Mouse (Mus musculus) stomach, embryonic 14.5 days (tissue): ENCODE measurements around the gene Gaa. TPM values are rescaled to one million over a fixed set of nuclear protein-coding genes. Genes with fewer than 3 reads are reported as not detected.
"Not testable (repeated sequence)": the region's sequence is repeated elsewhere in the genome, so short reads cannot be mapped to it uniquely, and the experiment has no call there.

Experiments used
- ATAC-seq: fragments of 200-750 bp; cut with Nextera tagmentation; 2 replicates; pipeline ENCODE4 v1.8.0; 2017; ENCODE audit warnings: low read depth, moderate TSS enrichment; ENCODE audit not compliant: insufficient number of reproducible peaks, insufficient read depth, low FRiP score
- H3K27ac ChIP-seq: fragments of 300-500 bp; sonication (generic); 2 replicates; pipeline ENCODE4 v1.5.1; 2014; ENCODE audit warnings: mild to moderate bottlenecking, low read length, moderate library complexity, mixed read lengths
- H3K27me3 ChIP-seq: fragments of 300-500 bp; sonication (generic); 2 replicates; pipeline ENCODE4 v1.6.1; 2014; ENCODE audit warnings: low read length, control low read depth, mixed read lengths; ENCODE audit not compliant: control insufficient read depth, insufficient read depth
- H3K36me3 ChIP-seq: fragments of 300-500 bp; sonication (generic); 2 replicates; pipeline ENCODE4 v1.6.1; 2014; ENCODE audit warnings: mild to moderate bottlenecking, control low read depth, low read length, moderate library complexity, mixed read lengths; ENCODE audit not compliant: control insufficient read depth, insufficient read depth
- H3K4me1 ChIP-seq: fragments of 300-500 bp; sonication (generic); 2 replicates; pipeline ENCODE4 v1.6.1; 2014; ENCODE audit warnings: low read length, control low read depth, mixed read lengths; ENCODE audit not compliant: control insufficient read depth, insufficient read depth
- H3K4me2 ChIP-seq: fragments of 300-500 bp; sonication (generic); replicated peaks from 2 replicates; pipeline ENCODE4 v1.6.1; 2014; ENCODE audit warnings: low read depth, low read length, control low read depth
- H3K4me3 ChIP-seq: fragments of 300-500 bp; sonication (generic); 2 replicates; pipeline ENCODE4 v1.5.1; 2014; ENCODE audit warnings: low read depth, low read length, control low read depth
- H3K9ac ChIP-seq: fragments of 300-500 bp; sonication (generic); replicated peaks from 2 replicates; pipeline ENCODE4 v1.6.1; 2014; ENCODE audit warnings: low read depth, mild to moderate bottlenecking, control low read depth, low read length, moderate library complexity, mixed read lengths
- H3K9me3 ChIP-seq: fragments of 300-500 bp; sonication (generic); 2 replicates; pipeline ENCODE4 v1.6.1; 2016; ENCODE audit warnings: low read depth, low read length, control low read depth; ENCODE audit not compliant: control insufficient read depth
- WGBS: fragments of 180-500 bp; shearing (Covaris S2); extraction: QIAGEN DNeasy Blood & Tissue Kit; methylation state at CpG from one replicate; pipeline ENCODE4 v1.1.7; 2014; 5-methylcytosine and 5-hydroxymethylcytosine counted together
- polyA plus RNA-seq: library from polyadenylated mRNA; unstranded; fragments of >200 nt; fragmentation: Nextera tagmentation; extraction: Ambion mirVana; gene quantifications from 2 replicates; pipeline ENCODE4 v1.2.1, GENCODE M21; 2014

Gene Gaa
- polyA plus RNA-seq, 1 experiment from 2014 or later: 50.3 TPM

- WGBS: 79% methylated on average over 12 of the region's 12 CpGs
- no peaks in the 10 kb centered on the region for H3K36me3 ChIP-seq
- no peaks in the 10 kb centered on the region for H3K27me3 ChIP-seq
- H3K4me2 ChIP-seq: peak overlapping the region; percentile 56; the same call in 1 of the 2 replicates
- peaks cover 7% of the 10 kb centered on the region; the same call in 1 of the 2 replicates for H3K4me1 ChIP-seq
- H3K9me3 ChIP-seq: no peaks in the 10 kb centered on the region
- H3K4me3 ChIP-seq: no peak overlapping the region
- H3K9ac ChIP-seq: no peak overlapping the region
- no peak for ATAC-seq
- H3K27ac ChIP-seq: no peak overlapping the region
Observed at GRCm38 (mm10) chr11:119239480-119239879, 28.2 kb upstream of the Gaa start.

- not testable (repeated sequence) for H3K27ac ChIP-seq, H3K4me1 ChIP-seq, H3K4me2 ChIP-seq, H3K36me3 ChIP-seq, H3K27me3 ChIP-seq, H3K9me3 ChIP-seq, H3K4me3 ChIP-seq, H3K9ac ChIP-seq, ATAC-seq
- 90% methylated on average over 6 of the region's 6 CpGs for WGBS
Observed at GRCm38 (mm10) chr11:119245543-119245942, 22.1 kb upstream of the Gaa start.

- no peaks in the 10 kb centered on the region for H3K9me3 ChIP-seq
- ATAC-seq: peak; percentile 62; the same call in 1 of the 2 replicates
- no peak overlapping the region for H3K9ac ChIP-seq
- WGBS: 25% methylated on average over 6 of the region's 6 CpGs
- no peaks in the 10 kb centered on the region for H3K27me3 ChIP-seq
- no peak overlapping the region for H3K4me3 ChIP-seq
- 0 out of 2 replicates have a peak, but pooled peaks cover 4% of the 10 kb centered on the region for H3K4me1 ChIP-seq
- H3K36me3 ChIP-seq: no peaks in the 10 kb centered on the region
- H3K27ac ChIP-seq: no peak overlapping the region
- H3K4me2 ChIP-seq: no peak overlapping the region
Observed at GRCm38 (mm10) chr11:119249011-119249410, 18.7 kb upstream of the Gaa start.

GRCm38 (mm10) chr11:119250998-119251397 is 16.7 kb upstream of the Gaa start:
- no peaks in the 10 kb centered on the region for H3K36me3 ChIP-seq
- H3K27ac ChIP-seq: no peak overlapping the region
- H3K4me1 ChIP-seq: 0 out of 2 replicates have a peak, but pooled peaks cover 4% of the 10 kb centered on the region
- 42% methylated on average over 17 of the region's 17 CpGs for WGBS
- H3K9ac ChIP-seq: no peak overlapping the region
- H3K4me2 ChIP-seq: no peak overlapping the region
- ATAC-seq: no peak
- H3K27me3 ChIP-seq: no peaks in the 10 kb centered on the region
- H3K4me3 ChIP-seq: no peak overlapping the region
- H3K9me3 ChIP-seq: no peaks in the 10 kb centered on the region

GRCm38 (mm10) chr11:119252854-119253541 is 14.7 kb upstream of the Gaa start:
- Histone ChIP-seq H3K27ac (no peak overlapping the region), H3K4me1 (0 out of 2 replicates have a peak, but pooled peaks cover 8% of the 10 kb centered on the region)
- peak; percentile 62; the same call in 1 of the 2 replicates for ATAC-seq

GRCm38 (mm10) chr11:119256557-119256956 is 11.1 kb upstream of the Gaa start:
- not testable (repeated sequence) for H3K4me1 ChIP-seq, H3K9ac ChIP-seq, H3K4me2 ChIP-seq, H3K9me3 ChIP-seq, H3K27ac ChIP-seq, H3K27me3 ChIP-seq, H3K4me3 ChIP-seq, H3K36me3 ChIP-seq, ATAC-seq
- WGBS: 65% methylated on average over 5 of the region's 5 CpGs

More at GRCm38 (mm10) chr11:119252854-119253541, 14.7 kb upstream of the Gaa start:
- Histone ChIP-seq H3K4me3 (no peak overlapping the region), H3K4me2 (peak overlapping the region; percentile 22), H3K9me3 (no peaks in the 10 kb centered on the region), H3K9ac (no peak overlapping the region), H3K27me3 (no peaks in the 10 kb centered on the region), H3K36me3 (no peaks in the 10 kb centered on the region)
- WGBS: 4% methylated on average over 22 of the region's 22 CpGs

GRCm38 (mm10) chr11:119258216-119258571 is 9.5 kb upstream of the Gaa start:
- Histone ChIP-seq H3K4me2 (peak overlapping the region; percentile 45), H3K36me3 (no peaks in the 10 kb centered on the region), H3K9me3 (no peaks in the 10 kb centered on the region), H3K4me1 (0 out of 2 replicates have a peak, but pooled peaks cover 4% of the 10 kb centered on the region), H3K4me3 (peak overlapping the region; percentile 8; the same call in 1 of the 2 replicates), H3K27me3 (no peaks in the 10 kb centered on the region), H3K27ac (no peak overlapping the region), H3K9ac (no peak overlapping the region)
- 65% methylated on average over 9 of the region's 9 CpGs for WGBS
- ATAC-seq: no peak

- no peak overlapping the region for H3K27ac ChIP-seq
- peak overlapping the region; percentile 8; the same call in 1 of the 2 replicates for H3K4me3 ChIP-seq
- no peaks in the 10 kb centered on the region for H3K27me3 ChIP-seq
- 56% methylated on average over 23 of the region's 23 CpGs for WGBS
- H3K4me1 ChIP-seq: 0 out of 2 replicates have a peak, but pooled peaks cover 4% of the 10 kb centered on the region
- H3K9me3 ChIP-seq: no peaks in the 10 kb centered on the region
- peak overlapping the region; percentile 45 for H3K4me2 ChIP-seq
- H3K36me3 ChIP-seq: no peaks in the 10 kb centered on the region
- peak; percentile 47; the same call in 1 of the 2 replicates for ATAC-seq
- no peak overlapping the region for H3K9ac ChIP-seq
Observed at GRCm38 (mm10) chr11:119258572-119259322, 8.9 kb upstream of the Gaa start.
